Mouse (Mus musculus) neural tube, embryonic 15.5 days (tissue): Measurements from ENCODE around the gene Adgrl4. TPM values are rescaled to one million over a fixed set of nuclear protein-coding genes. Genes with fewer than 3 reads are reported as not detected.

Source experiments
- ATAC-seq: fragments of 200-750 bp; cut with Nextera tagmentation; 2 replicates; pipeline ENCODE4 v1.8.0; 2017; ENCODE audit warnings: mild to moderate bottlenecking, moderate TSS enrichment, moderate library complexity; ENCODE audit not compliant: low FRiP score
- H3K27ac ChIP-seq: fragments of 300-500 bp; sonication (generic); replicated peaks from 2 replicates; pipeline ENCODE4 v1.5.1; 2015; ENCODE audit warnings: mild to moderate bottlenecking, inconsistent platforms
- H3K27me3 ChIP-seq: fragments of 300-500 bp; sonication (generic); replicated peaks from 2 replicates; pipeline ENCODE4 v1.6.1; 2015; ENCODE audit warnings: inconsistent platforms
- H3K36me3 ChIP-seq: fragments of 300-500 bp; sonication (generic); 2 replicates; pipeline ENCODE4 v1.6.1; 2015; ENCODE audit warnings: inconsistent platforms
- H3K4me1 ChIP-seq: fragments of 300-500 bp; sonication (generic); 2 replicates; pipeline ENCODE4 v1.6.1; 2015; ENCODE audit warnings: inconsistent platforms
- H3K4me2 ChIP-seq: fragments of 300-500 bp; sonication (generic); 2 replicates; pipeline ENCODE4 v1.6.1; 2015; ENCODE audit warnings: inconsistent platforms, mild to moderate bottlenecking, moderate library complexity
- H3K4me3 ChIP-seq: fragments of 300-500 bp; sonication (generic); replicated peaks from 2 replicates; pipeline ENCODE4 v1.5.1; 2015; ENCODE audit warnings: mild to moderate bottlenecking, inconsistent platforms
- H3K9ac ChIP-seq: fragments of 300-500 bp; sonication (generic); replicated peaks from 2 replicates; pipeline ENCODE4 v1.6.1; 2015; ENCODE audit warnings: mild to moderate bottlenecking, inconsistent platforms
- H3K9me3 ChIP-seq: fragments of 300-500 bp; sonication (generic); replicated peaks from 2 replicates; pipeline ENCODE4 v1.6.1; 2016; ENCODE audit warnings: inconsistent platforms
- WGBS: fragments of 180-500 bp; shearing (Covaris S2); methylation state at CpG from one replicate; pipeline ENCODE4 v1.1.7; 2015; ENCODE audit warnings: mixed read lengths; 5-methylcytosine and 5-hydroxymethylcytosine counted together
- polyA plus RNA-seq: library from polyadenylated mRNA; unstranded; fragments of >200 nt; fragmentation: Nextera tagmentation; extraction: Ambion mirVana; gene quantifications from 2 replicates; pipeline ENCODE4 v1.2.1, GENCODE M21; 2015

The Adgrl4 gene
- polyA plus RNA-seq, 1 experiment from 2014 or later: 12.2 TPM

- WGBS: 90% methylated on average over 3 of the region's 3 CpGs
- Histone ChIP-seq H3K27me3 (no peaks in the 10 kb centered on the region), H3K36me3 (no peaks in the 10 kb centered on the region), H3K9me3 (no peaks in the 10 kb centered on the region), H3K27ac (no peak overlapping the region), H3K9ac (no peak overlapping the region), H3K4me3 (no peak overlapping the region), H3K4me1 (no peaks in the 10 kb centered on the region), H3K4me2 (no peak overlapping the region)
- no peak for ATAC-seq
Measured at GRCm38 (mm10) chr3:151547182-151547581, 109.5 kb downstream of the Adgrl4 start.

DNA sequence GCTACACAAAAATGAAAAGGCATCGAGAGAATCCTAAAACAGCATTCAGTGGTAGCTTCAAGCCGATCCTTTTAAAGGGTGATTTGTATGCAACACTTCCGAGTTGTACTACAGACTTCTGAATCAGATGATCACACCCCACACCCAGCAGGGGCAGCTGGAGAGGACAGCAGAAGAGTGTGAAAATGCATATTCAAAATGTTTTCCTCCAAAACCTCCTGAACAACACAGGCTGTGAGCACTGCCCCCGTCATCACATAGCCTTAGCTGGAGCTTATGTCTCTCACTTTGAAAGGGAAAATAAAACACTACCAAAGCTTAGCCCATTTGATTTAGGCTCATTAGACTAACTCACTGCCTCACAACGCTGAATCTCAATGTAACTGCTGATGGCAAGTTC is 113.3 kb downstream of the Adgrl4 start:
- Histone ChIP-seq H3K9ac (no peak overlapping the region), H3K4me3 (no peak overlapping the region), H3K27me3 (no peaks in the 10 kb centered on the region), H3K36me3 (no peaks in the 10 kb centered on the region), H3K9me3 (no peaks in the 10 kb centered on the region), H3K4me1 (no peaks in the 10 kb centered on the region), H3K27ac (no peak overlapping the region), H3K4me2 (no peak overlapping the region)
- ATAC-seq: no peak
- WGBS: 44% methylated on average over 5 of the region's 5 CpGs

DNA sequence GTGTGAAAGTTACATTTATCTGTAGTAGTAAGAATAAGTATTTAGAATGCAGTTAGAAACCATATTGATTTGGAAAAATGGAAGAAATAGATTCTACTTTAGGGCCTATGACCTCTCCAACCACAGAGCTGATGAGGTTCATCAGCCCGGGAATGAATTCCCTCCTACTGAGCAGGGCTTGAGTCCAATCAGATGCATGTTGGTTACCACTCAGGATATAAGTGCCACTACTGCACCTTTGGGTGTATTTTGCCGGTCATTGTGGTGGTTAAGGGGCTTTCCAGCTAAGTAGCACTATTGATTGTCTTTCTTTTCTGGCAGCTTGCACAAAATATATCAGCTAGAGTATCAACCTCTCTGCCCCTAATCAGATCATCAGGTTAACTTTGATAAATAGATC is 118.9 kb downstream of the Adgrl4 start:
- WGBS: 83% methylated on average over 2 of the region's 2 CpGs

DNA sequence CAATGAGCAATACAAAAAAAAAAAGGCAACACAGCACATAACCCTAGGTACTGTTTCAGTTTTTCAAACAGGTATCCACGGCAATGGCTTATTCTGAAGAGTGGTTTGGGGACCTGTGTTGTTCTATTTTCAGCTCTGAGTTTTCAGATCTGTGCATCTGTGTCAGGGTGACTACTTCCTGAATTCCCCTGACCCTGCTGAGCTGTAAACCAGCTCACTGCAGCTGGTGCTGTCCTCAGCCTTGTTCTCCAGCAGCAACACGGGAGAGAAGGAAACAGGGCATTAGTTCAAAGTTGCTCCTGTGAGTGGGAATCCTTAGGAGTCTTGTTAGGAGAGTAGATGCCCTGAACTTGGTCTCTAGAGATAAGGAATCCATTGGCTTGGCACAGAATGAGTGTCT is 119.4 kb downstream of the Adgrl4 start:
- Histone ChIP-seq H3K9me3 (no peaks in the 10 kb centered on the region), H3K27me3 (no peaks in the 10 kb centered on the region), H3K4me1 (no peaks in the 10 kb centered on the region), H3K4me2 (no peak overlapping the region), H3K9ac (no peak overlapping the region), H3K27ac (no peak overlapping the region), H3K36me3 (no peaks in the 10 kb centered on the region), H3K4me3 (no peak overlapping the region)
- 64% methylated on average over 2 of the region's 2 CpGs for WGBS
- ATAC-seq: no peak

More for the DNA sequence above, 118.9 kb downstream of the Adgrl4 start:
- no peak overlapping the region for H3K4me3 ChIP-seq
- H3K9ac ChIP-seq: no peak overlapping the region
- H3K27ac ChIP-seq: no peak overlapping the region
- H3K4me2 ChIP-seq: no peak overlapping the region
- no peak for ATAC-seq
- H3K4me1 ChIP-seq: no peaks in the 10 kb centered on the region
- H3K36me3 ChIP-seq: no peaks in the 10 kb centered on the region
- H3K27me3 ChIP-seq: no peaks in the 10 kb centered on the region
- no peaks in the 10 kb centered on the region for H3K9me3 ChIP-seq

GRCm38 (mm10) chr3:151557607-151558006 is 119.9 kb downstream of the Adgrl4 start:
- H3K4me3 ChIP-seq: no peak overlapping the region
- H3K9ac ChIP-seq: no peak overlapping the region
- H3K4me2 ChIP-seq: no peak overlapping the region
- no peak overlapping the region for H3K27ac ChIP-seq
- H3K4me1 ChIP-seq: no peaks in the 10 kb centered on the region
- no peaks in the 10 kb centered on the region for H3K27me3 ChIP-seq
- H3K9me3 ChIP-seq: no peaks in the 10 kb centered on the region
- WGBS: 60% methylated on average over 5 of the region's 5 CpGs
- H3K36me3 ChIP-seq: no peaks in the 10 kb centered on the region
- no peak for ATAC-seq

DNA sequence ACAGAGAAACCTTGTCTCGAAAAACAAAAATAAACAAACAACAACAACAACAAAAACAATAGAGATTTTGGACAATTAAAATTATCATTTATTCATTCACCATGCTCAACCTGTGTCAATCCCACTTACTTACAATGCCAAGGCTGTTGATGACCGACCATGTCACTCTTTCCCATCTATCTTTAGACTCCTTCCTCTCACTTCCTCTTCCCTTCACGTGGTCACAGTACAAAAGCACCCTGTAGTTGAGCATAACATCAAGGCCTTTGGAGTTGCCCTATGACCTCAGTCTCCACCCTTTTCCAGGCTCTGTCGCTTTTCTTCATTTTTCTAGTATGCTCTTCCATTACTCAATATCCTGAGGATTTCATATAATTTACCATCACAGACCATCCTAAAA is 120.7 kb downstream of the Adgrl4 start:
- 79% methylated on average over 4 of the region's 4 CpGs for WGBS

GRCm38 (mm10) chr3:151565664-151566621 is 128.3 kb downstream of the Adgrl4 start:
- no peak overlapping the region for H3K9ac ChIP-seq
- WGBS: 57% methylated on average over 16 of the region's 16 CpGs
- no peaks in the 10 kb centered on the region for H3K36me3 ChIP-seq
- H3K4me1 ChIP-seq: no peaks in the 10 kb centered on the region
- H3K27me3 ChIP-seq: no peaks in the 10 kb centered on the region
- no peak overlapping the region for H3K4me3 ChIP-seq
- H3K9me3 ChIP-seq: no peaks in the 10 kb centered on the region
- ATAC-seq: no peak
- H3K4me2 ChIP-seq: peak overlapping the region; percentile 15; the same call in 1 of the 2 replicates
- H3K27ac ChIP-seq: no peak overlapping the region

More for the DNA sequence above, 120.7 kb downstream of the Adgrl4 start:
- Histone ChIP-seq H3K9ac (no peak overlapping the region), H3K27ac (no peak overlapping the region), H3K9me3 (no peaks in the 10 kb centered on the region), H3K36me3 (no peaks in the 10 kb centered on the region), H3K4me1 (no peaks in the 10 kb centered on the region), H3K4me3 (no peak overlapping the region), H3K27me3 (no peaks in the 10 kb centered on the region), H3K4me2 (no peak overlapping the region)
- ATAC-seq: no peak

DNA sequence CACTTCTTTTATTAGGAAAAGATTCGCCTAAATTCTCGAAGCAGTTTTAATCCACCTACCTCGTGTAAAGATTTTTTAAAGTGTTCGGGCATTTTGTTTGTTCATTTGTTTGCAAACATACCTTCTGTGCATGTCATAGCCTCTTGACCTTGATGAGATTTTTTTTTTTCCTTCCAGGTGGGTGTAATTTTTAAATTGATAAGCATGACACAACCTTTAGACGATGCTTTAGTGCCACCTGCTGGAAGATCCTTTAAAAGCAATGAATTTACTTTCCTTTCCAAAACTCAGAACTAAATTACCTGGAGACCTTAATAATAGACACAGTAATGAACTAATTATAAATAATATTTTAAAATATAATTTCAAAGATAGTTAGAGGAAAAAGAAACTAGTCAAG is 128.9 kb downstream of the Adgrl4 start:
- WGBS: 62% methylated on average over 5 of the region's 5 CpGs

DNA sequence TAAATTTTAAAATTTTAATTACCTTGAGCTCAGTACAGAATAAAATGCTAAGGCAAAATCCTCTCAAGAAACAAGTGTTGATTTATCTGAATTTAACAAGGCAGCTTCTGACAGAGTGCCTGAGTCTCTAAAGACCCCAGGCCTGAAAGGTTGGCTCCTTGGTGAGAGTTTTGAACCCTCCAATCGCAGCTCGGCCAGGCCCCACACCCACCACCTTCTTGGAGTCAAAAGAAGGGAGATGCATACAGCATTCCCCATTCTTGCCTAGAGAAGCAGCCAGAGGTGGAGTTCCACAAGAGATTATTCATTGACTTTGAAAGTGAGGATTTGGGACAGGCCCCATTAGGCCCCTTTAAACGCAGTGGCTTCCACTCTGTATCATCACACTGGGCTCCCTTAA is 129.9 kb downstream of the Adgrl4 start:
- H3K36me3 ChIP-seq: no peaks in the 10 kb centered on the region
- H3K27me3 ChIP-seq: no peaks in the 10 kb centered on the region
- 33% methylated on average over 3 of the region's 3 CpGs for WGBS
- H3K27ac ChIP-seq: no peak overlapping the region
- no peak overlapping the region for H3K4me2 ChIP-seq
- no peak overlapping the region for H3K4me3 ChIP-seq
- H3K4me1 ChIP-seq: no peaks in the 10 kb centered on the region
- no peak for ATAC-seq
- no peaks in the 10 kb centered on the region for H3K9me3 ChIP-seq
- H3K9ac ChIP-seq: no peak overlapping the region

More for the DNA sequence above, 128.9 kb downstream of the Adgrl4 start:
- Histone ChIP-seq H3K9ac (no peak overlapping the region), H3K27ac (no peak overlapping the region), H3K4me1 (no peaks in the 10 kb centered on the region), H3K4me3 (no peak overlapping the region), H3K4me2 (no peak overlapping the region), H3K9me3 (no peaks in the 10 kb centered on the region), H3K36me3 (no peaks in the 10 kb centered on the region), H3K27me3 (no peaks in the 10 kb centered on the region)
- no peak for ATAC-seq

- no peaks in the 10 kb centered on the region for H3K4me1 ChIP-seq
- no peak overlapping the region for H3K27ac ChIP-seq
- H3K9me3 ChIP-seq: no peaks in the 10 kb centered on the region
- H3K27me3 ChIP-seq: no peaks in the 10 kb centered on the region
- no peak overlapping the region for H3K4me2 ChIP-seq
- no peaks in the 10 kb centered on the region for H3K36me3 ChIP-seq
- no peak for ATAC-seq
- H3K9ac ChIP-seq: no peak overlapping the region
- 85% methylated on average over 5 of the region's 5 CpGs for WGBS
- H3K4me3 ChIP-seq: no peak overlapping the region
Measured at GRCm38 (mm10) chr3:151572089-151572488, 134.4 kb downstream of the Adgrl4 start.

DNA sequence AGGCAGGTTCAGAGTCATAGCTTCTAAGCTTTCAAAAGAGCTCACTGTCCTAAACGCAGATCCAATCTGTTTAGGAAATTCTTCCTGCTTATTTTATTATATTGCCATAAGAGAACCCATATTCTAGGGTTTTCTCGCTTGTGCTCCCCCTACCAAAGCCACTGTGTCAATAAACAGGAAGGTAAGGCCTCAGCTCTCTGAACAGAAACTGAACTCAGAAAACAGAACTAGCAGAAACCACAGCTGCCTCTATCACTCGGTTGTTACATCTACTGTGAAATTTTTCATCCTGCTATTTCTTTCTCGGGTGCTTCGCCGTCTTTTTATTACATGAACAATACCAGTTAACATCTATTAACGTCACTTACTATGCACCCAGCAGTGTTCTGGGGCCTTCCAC is 137.6 kb downstream of the Adgrl4 start:
- H3K9ac ChIP-seq: no peak overlapping the region
- H3K27ac ChIP-seq: no peak overlapping the region
- H3K27me3 ChIP-seq: no peaks in the 10 kb centered on the region
- no peaks in the 10 kb centered on the region for H3K9me3 ChIP-seq
- no peaks in the 10 kb centered on the region for H3K4me1 ChIP-seq
- no peak overlapping the region for H3K4me3 ChIP-seq
- WGBS: 54% methylated on average over 7 of the region's 7 CpGs
- no peak overlapping the region for H3K4me2 ChIP-seq
- H3K36me3 ChIP-seq: no peaks in the 10 kb centered on the region
- no peak for ATAC-seq

DNA sequence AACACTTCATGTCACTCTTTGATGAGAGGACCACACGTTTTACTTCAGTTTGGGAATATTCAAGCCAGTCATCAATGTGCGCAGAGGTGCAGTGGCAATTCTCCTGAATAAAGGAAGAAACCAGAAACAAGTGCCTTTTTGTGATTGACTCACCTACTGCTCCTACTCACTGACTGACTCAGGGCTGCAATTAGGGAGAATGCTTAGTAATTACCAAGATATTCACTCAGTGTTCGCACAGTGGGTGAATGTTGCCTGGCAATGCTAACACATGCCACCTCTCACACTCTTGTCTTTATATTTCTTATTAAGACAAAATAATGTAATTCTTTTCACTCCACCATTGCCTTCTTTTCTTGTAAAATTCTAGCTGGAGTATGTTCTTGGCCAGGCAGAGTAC is 138.5 kb downstream of the Adgrl4 start:
- 86% methylated on average over 3 of the region's 3 CpGs for WGBS
- H3K9me3 ChIP-seq: no peaks in the 10 kb centered on the region
- no peaks in the 10 kb centered on the region for H3K36me3 ChIP-seq
- H3K27me3 ChIP-seq: no peaks in the 10 kb centered on the region
- H3K4me1 ChIP-seq: no peaks in the 10 kb centered on the region
- no peak overlapping the region for H3K4me2 ChIP-seq
- H3K27ac ChIP-seq: no peak overlapping the region
- H3K9ac ChIP-seq: no peak overlapping the region
- H3K4me3 ChIP-seq: no peak overlapping the region
- ATAC-seq: no peak
